Mouse (Mus musculus) testis, adult 2 months (tissue): ENCODE data around the gene Ice1. TPM values are rescaled to one million over a fixed set of nuclear protein-coding genes. Genes with fewer than 3 reads are reported as not detected.

ENCODE experiments used
- H3K27ac ChIP-seq: fragments of 200-500 bp; 2 replicates; pipeline ENCODE4 v1.5.1; 2012; ENCODE audit warnings: low read depth, low read length; ENCODE audit not compliant: control insufficient read depth, insufficient read depth
- H3K27me3 ChIP-seq: fragments of 200-500 bp; 2 replicates; pipeline ENCODE4 v1.6.1; 2012; ENCODE audit warnings: mild to moderate bottlenecking, low read length, moderate library complexity; ENCODE audit not compliant: control insufficient read depth, insufficient read depth
- H3K36me3 ChIP-seq: fragments of 200-500 bp; 2 replicates; pipeline ENCODE4 v1.6.1; 2012; ENCODE audit warnings: mild to moderate bottlenecking, low read length; ENCODE audit not compliant: control insufficient read depth, insufficient read depth
- H3K4me1 ChIP-seq: fragments of 200-500 bp; 2 replicates; pipeline ENCODE4 v1.6.1; 2012; ENCODE audit warnings: low read length; ENCODE audit not compliant: control insufficient read depth, insufficient read depth
- H3K4me3 ChIP-seq: fragments of 200-500 bp; 2 replicates; pipeline ENCODE4 v1.5.1; 2012; ENCODE audit warnings: low read depth, mild to moderate bottlenecking, low read length, moderate library complexity, mixed read lengths; ENCODE audit not compliant: control insufficient read depth
- CTCF ChIP-seq: fragments of 200-500 bp; IDR thresholded peaks from 2 replicates; pipeline ENCODE4 v1.5.1; 2012; ENCODE audit warnings: low read depth, mild to moderate bottlenecking, inconsistent platforms, low read length, moderate library complexity; ENCODE audit not compliant: control insufficient read depth, insufficient read depth, insufficient replicate concordance
- POLR2A ChIP-seq: fragments of 200-500 bp; IDR thresholded peaks from 2 replicates; pipeline ENCODE4 v1.6.1; 2012; ENCODE audit warnings: low read depth, mild to moderate bottlenecking, inconsistent platforms, low read length, moderate library complexity; ENCODE audit not compliant: control insufficient read depth
- polyA plus RNA-seq: library from polyadenylated mRNA; depleted of rRNA; stranded (reverse); fragments of >200 nt; gene quantifications from 2 replicates; pipeline ENCODE4 v1.2.3, GENCODE M21; 2012

Ice1 gene
- polyA plus RNA-seq, 1 experiment, result 22.2 TPM

GRCm38 (mm10) chr13:70574216-70574615 is 63.2 kb downstream of the Ice1 start:
- no peaks in the 10 kb centered on the region for H3K4me1 ChIP-seq
- TF ChIP-seq POLR2A (no peak; the same call in 1 of the 2 replicates), CTCF (no peak)
- peak overlapping the region; percentile 58 for H3K4me3 ChIP-seq
- H3K27me3 ChIP-seq, result no peaks in the 10 kb centered on the region
- no peaks in the 10 kb centered on the region for H3K36me3 ChIP-seq
- no peak overlapping the region for H3K27ac ChIP-seq

- H3K4me3 ChIP-seq, result no peak overlapping the region
- no peaks in the 10 kb centered on the region for H3K27me3 ChIP-seq
- no peak for TF ChIP-seq POLR2A
- TF ChIP-seq CTCF, result no peak
- no peaks in the 10 kb centered on the region for H3K36me3 ChIP-seq
- H3K4me1 ChIP-seq, result no peaks in the 10 kb centered on the region
- no peak overlapping the region for H3K27ac ChIP-seq
Measured at GRCm38 (mm10) chr13:70567889-70568288, 69.5 kb downstream of the Ice1 start.

GRCm38 (mm10) chr13:70553456-70553855 is 84.0 kb downstream of the Ice1 start:
- Histone ChIP-seq H3K27me3 (no peaks in the 10 kb centered on the region), H3K4me1 (no peaks in the 10 kb centered on the region), H3K4me3 (no peak overlapping the region), H3K36me3 (no peaks in the 10 kb centered on the region), H3K27ac (no peak overlapping the region)
- no peak for TF ChIP-seq CTCF
- no peak for TF ChIP-seq POLR2A

GRCm38 (mm10) chr13:70547457-70547856 is 90.0 kb downstream of the Ice1 start:
- H3K36me3 ChIP-seq, result no peaks in the 10 kb centered on the region
- no peaks in the 10 kb centered on the region for H3K27me3 ChIP-seq
- no peaks in the 10 kb centered on the region for H3K4me1 ChIP-seq
- H3K27ac ChIP-seq, result no peak overlapping the region
- TF ChIP-seq CTCF, result no peak
- TF ChIP-seq POLR2A, result no peak
- H3K4me3 ChIP-seq, result no peak overlapping the region

- no peak overlapping the region for H3K27ac ChIP-seq
- no peak overlapping the region for H3K4me3 ChIP-seq
- H3K36me3 ChIP-seq, result no peaks in the 10 kb centered on the region
- no peaks in the 10 kb centered on the region for H3K4me1 ChIP-seq
- H3K27me3 ChIP-seq, result no peaks in the 10 kb centered on the region
- peak; percentile 38; the same call in 1 of the 2 replicates for TF ChIP-seq CTCF
- no peak for TF ChIP-seq POLR2A
Measured at GRCm38 (mm10) chr13:70545261-70545660, 92.2 kb downstream of the Ice1 start.

GRCm38 (mm10) chr13:70539842-70540241 is 97.6 kb downstream of the Ice1 start:
- no peaks in the 10 kb centered on the region for H3K27me3 ChIP-seq
- no peak overlapping the region for H3K4me3 ChIP-seq
- no peaks in the 10 kb centered on the region for H3K36me3 ChIP-seq
- no peak overlapping the region for H3K27ac ChIP-seq
- H3K4me1 ChIP-seq, result no peaks in the 10 kb centered on the region
- TF ChIP-seq CTCF (no peak), POLR2A (no peak)

GRCm38 (mm10) chr13:70533412-70533811 is 104.0 kb downstream of the Ice1 start:
- Histone ChIP-seq H3K27me3 (no peaks in the 10 kb centered on the region), H3K4me3 (no peak overlapping the region), H3K27ac (no peak overlapping the region), H3K4me1 (no peaks in the 10 kb centered on the region), H3K36me3 (no peaks in the 10 kb centered on the region)
- no peak for TF ChIP-seq CTCF
- TF ChIP-seq POLR2A, result no peak

- H3K4me1 ChIP-seq, result no peaks in the 10 kb centered on the region
- no peaks in the 10 kb centered on the region for H3K27me3 ChIP-seq
- TF ChIP-seq CTCF (no peak), POLR2A (no peak)
- no peak overlapping the region for H3K27ac ChIP-seq
- H3K4me3 ChIP-seq, result no peak overlapping the region
- H3K36me3 ChIP-seq, result no peaks in the 10 kb centered on the region
Measured at GRCm38 (mm10) chr13:70532719-70533118, 104.7 kb downstream of the Ice1 start.
